Mouse (Mus musculus): ENCODE measurements at regions not wholly inside any gene's neighbourhood (a gene's known extent, or its start where the extent isn't known, plus 50 kb on each side); places are given as distances from the start of the nearest gene placed in this dataset.

DNA sequence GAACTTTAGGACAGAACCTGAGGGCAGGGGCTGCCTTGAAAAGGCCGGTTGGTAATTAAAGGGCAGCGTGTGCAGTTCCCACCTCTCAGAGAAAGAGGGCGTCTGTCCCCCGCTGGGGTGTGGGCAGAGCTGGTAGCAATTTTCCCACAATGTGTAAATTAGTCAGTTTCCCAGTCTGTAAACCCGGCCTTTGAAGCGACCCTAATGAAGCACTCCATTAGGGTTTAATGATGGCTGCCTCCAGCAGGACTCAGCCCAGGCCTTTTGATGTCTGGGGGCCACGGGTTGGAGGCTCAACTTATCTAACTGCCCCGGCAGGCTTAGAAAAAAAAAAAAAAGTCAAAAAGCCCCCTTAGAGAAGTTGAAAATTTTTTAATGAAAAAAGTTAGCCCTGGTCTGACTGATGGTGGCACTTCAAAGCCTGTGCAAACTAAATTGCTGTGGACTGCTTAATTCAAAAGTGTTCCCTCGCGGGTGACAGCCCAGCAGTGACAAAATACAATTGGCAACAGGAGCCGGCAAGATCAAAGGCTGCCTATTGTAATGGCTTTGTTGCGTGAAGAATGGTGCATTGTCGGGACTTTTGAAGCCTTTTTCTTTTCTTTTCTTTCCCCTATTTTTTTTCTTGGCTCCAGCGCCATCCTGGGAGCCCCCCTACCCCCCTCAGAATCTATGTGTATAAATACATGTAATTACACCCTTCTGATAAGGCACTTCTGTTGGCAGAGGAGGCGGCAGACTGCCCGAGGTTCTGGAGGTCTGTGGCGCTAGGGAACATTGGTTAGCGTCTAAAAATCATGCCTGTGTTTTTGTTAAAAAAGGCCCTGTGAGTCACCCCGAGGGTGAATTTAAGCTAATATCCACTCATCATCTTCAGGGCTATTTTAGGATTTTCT lies 71.3 kb upstream of the Msx1 start:
- DNase-seq, result no peak

DNA sequence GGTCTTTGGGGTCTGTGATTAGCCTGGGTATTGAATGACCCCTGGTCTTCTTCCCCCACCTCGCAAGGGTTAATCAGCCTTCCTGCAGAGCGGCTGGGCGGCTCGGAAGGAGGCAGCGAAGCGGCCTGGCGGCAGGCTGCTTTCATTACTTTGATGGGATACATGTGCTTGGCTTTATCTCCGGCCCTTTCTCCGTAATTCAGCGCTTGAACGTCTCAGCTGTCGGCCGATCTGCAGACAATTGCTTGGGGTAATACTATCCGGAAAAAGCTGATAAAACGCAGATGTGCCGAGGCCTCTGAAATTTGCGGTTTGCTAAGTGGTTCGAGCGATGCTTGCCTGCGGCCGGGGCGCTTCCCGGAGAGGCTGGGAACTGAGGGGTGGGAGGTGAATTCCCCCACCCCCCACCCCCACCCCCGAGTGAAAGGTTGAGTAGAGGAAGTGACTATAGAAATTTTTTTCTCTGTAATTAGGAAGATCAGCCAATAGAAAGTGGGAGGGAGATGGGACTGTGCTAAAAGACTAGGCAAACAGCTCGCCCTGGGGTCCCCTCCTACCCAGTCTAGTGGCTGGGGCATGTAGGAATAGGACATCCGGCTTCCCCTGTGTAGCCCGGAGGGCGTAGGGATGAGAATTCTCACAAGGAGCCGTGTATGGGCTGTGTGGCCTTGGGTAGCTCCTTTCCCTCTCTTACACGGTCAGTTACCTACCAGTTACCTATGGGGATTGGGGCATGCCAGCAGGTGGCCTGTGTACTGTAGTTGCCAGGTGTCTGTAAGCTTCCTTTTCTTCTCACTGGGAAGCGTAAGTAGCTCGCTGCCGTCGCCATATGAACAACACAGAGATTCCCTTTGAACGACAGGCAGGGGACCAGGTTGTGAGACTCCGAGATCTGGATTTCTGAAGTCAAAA lies 69.5 kb upstream of the Msx1 start:
- DNase-seq, result no peak

DNA sequence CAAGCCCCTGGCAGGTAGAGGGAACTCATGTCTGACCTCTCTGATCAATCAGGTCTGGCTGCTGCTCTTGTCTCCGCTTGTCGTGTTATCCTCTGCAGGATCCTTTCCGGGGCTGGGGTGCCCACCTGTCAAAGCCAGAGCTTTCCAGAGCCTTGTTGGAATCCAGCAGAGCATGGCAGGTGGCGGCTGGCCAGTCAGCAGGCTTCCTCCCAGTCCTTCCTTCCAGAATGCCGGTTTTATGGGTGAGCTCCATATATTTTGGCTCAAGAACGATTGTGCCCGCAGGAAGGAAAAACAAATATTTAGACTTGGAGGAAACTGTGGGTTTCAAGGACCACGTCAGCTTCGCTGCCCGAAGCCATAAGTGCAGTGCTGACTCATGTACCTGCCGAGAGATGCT lies 66.3 kb upstream of the Msx1 start:
- peak; percentile 7 for DNase-seq

DNA sequence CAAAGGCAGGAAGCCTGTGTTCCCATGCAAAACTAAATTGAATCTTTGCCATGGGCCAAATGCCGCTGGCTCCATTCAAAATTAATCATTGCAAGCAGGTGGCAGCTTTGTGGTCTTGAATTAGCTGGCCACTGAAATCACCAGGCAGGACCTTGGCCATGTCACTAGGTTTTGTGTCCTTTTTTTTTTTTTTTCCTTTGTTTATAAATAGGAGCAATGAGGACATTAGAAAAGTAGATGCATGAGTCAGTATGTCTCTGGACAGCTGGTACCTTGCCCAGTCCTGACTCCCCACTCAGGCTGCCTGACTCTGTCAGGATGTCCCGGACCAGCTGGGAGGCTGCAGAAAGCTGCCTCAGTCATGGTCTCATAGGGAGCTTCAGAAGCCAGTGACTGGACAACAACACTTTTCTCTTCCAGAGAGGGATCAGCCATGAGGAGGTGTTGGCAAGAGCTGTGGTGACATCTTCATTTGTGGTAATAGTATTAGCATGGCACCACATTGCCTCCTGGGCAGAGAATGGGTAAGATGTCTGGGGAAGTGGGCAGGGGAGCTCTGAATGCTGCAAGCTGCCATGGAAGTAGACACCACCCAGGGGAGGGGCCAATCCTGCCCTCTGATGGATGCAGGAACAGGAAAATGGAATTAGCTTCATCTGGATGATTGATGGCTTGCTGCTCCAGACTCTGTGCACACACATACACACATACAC lies 55.4 kb upstream of the Msx1 start:
- no peak for DNase-seq

DNA sequence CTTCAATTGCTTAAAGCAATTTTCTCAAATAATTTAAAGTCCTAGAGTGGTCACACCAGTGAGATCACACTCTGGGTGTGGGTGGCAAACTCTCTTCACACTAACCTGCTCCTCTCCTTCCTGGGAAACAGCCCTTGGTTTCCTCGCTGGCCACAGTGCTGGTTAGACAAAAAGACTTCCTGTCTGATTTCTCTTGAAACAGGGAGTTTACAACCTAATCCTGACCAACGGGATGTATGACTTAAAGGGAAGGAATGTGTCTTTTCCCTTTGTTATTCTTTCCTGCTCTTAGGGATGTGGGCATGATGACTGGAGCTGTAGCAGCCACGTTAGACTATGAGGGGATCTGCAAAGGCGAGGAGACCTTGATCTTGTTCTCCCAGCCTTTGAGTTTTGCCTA lies 51.9 kb upstream of the Msx1 start:
- DNase-seq, result no peak

DNA sequence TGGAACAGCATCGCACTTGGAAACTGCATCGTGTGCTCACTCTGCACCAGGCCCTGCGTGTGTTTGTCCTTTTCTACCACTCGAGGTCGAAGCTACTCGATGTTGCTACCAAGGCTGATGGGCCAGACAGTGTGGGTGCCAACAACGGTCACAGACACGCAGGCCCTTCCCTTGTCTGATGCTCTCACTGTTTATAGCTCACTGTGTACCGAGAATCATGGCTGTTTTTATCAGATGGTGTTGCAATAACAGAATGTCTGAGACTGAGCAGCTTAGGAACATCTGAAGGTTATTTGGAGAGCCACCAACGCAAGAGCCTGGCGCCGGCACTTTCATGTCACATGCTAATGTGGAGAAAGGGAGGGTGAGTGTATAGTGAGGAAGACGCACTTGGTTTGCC lies 51.1 kb upstream of the Msx1 start:
- DNase-seq, result no peak

DNA sequence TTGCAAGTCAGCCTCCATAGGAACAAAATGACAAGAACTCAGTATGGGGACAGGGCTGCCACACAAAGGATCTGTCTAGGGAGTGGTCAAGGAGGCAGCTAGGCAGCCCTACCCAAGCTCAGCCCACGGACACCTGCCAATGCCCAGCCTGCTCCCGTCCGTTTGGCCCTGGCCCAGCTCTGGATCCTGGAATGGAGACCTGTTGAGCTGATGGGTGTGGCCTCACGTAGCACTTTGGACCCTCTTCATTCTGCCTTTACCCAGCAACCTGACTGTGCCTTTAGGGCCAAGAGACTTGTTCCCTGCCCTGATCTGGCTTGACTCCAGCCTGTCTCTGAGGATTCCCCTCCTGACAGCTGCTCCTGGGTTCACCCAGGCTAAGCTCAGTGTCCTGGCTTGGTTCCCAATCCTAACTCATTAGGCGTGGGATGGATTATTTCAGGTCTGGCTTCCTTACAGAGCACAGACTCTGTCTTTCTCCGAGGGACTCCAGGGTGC lies 50.5 kb upstream of the Msx1 start:
- DNase-seq, result no peak
